Mouse (Mus musculus): ENCODE measurements around the gene Flot2. TPM values are rescaled to one million over a fixed set of nuclear protein-coding genes. Genes with fewer than 3 reads are reported as not detected.

Flot2 gene
- total and polyA plus RNA-seq, 2 experiments from 2014 or later: 77.1 to 105 TPM

DNA sequence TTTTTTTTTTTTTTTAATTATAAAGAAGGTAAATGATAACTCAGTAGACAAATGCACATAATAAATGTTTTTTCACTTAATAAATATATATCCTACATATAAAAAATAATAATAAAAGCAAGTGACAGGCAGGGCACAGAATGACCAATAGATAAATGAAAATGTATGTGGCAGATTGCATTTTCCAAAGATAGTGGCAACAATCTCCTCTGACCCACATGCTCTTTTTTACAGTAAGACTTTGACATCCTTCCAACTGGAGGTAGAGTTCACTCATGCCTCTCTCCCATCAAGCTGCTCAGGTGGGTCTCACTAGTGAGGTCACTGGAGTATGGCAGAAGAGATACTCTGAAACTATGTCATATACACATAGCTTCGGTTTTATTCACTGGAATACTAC is 24.8 kb downstream of the Flot2 start:
- Histone ChIP-seq H3K4me3 (ENCODE audit: low read depth, low read length) (no peak overlapping the region), H3K4me2 (ENCODE audit: low read depth) (no peak overlapping the region), H3K27me3 (ENCODE audit: insufficient read depth, low read length) (no peaks in the 10 kb centered on the region), H3K36me3 (ENCODE audit: insufficient read depth) (peaks cover 27% of the 10 kb centered on the region), H3K27ac (ENCODE audit: low read depth, low read length) (no peak overlapping the region), H3K9me3 (ENCODE audit: low read length) (no peaks in the 10 kb centered on the region), H3K4me1 (ENCODE audit: insufficient read depth) (no peaks in the 10 kb centered on the region), H3K9ac (no peak overlapping the region)
- DNase-seq (no peak), ATAC-seq (no peak)
- WGBS: 95% methylated on average over 1 of the region's 1 CpGs
- TF ChIP-seq CTCF (IDR thresholded peaks at IDR 0.05; ENCODE audit: low read depth): no peak

GRCm38 (mm10) chr11:78065906-78066305 is 28.2 kb downstream of the Flot2 start:
- ATAC-seq: no peak
- no peaks in the 10 kb centered on the region for H3K4me1 ChIP-seq (ENCODE audit: insufficient read depth)
- TF ChIP-seq CTCF (IDR thresholded peaks at IDR 0.05; ENCODE audit: low read depth): no peak

DNA sequence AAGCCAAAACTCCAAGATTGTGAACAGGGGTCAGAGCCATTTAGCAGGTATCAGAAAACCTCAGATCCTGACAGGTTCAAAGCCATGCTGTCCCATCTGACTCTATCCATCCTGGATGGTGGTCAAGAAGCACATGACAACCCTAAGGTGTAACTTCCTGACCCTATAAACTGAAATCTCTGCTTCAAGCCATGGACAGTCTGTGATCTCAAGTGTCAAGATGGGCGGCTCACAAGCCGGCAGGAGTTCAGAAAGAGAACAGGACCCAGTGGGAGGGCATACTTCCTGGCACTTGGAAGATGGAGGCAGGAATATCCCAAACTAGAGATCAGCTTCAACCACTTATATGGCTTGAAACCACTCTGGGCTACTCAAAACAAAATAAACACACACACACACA is 28.9 kb downstream of the Flot2 start:
- Histone ChIP-seq H3K36me3 (ENCODE audit: insufficient read depth) (no peaks in the 10 kb centered on the region), H3K27ac (ENCODE audit: low read depth, low read length) (no peak overlapping the region), H3K4me3 (ENCODE audit: low read depth, low read length) (no peak overlapping the region), H3K4me2 (ENCODE audit: low read depth) (no peak overlapping the region), H3K4me1 (ENCODE audit: insufficient read depth) (no peaks in the 10 kb centered on the region), H3K9ac (no peak overlapping the region), H3K27me3 (ENCODE audit: insufficient read depth, low read length) (no peaks in the 10 kb centered on the region), H3K9me3 (ENCODE audit: low read length) (no peaks in the 10 kb centered on the region)
- DNase-seq (no peak), ATAC-seq (no peak)
- WGBS: 62% methylated on average over 2 of the region's 2 CpGs
- TF ChIP-seq CTCF (IDR thresholded peaks at IDR 0.05; ENCODE audit: low read depth): no peak

More at GRCm38 (mm10) chr11:78065906-78066305, 28.2 kb downstream of the Flot2 start:
- Histone ChIP-seq H3K4me3 (ENCODE audit: low read depth, low read length) (no peak overlapping the region), H3K36me3 (ENCODE audit: insufficient read depth) (no peaks in the 10 kb centered on the region), H3K4me2 (ENCODE audit: low read depth) (no peak overlapping the region), H3K27ac (ENCODE audit: low read depth, low read length) (no peak overlapping the region), H3K9me3 (ENCODE audit: low read length) (no peaks in the 10 kb centered on the region), H3K9ac (no peak overlapping the region), H3K27me3 (ENCODE audit: insufficient read depth, low read length) (no peaks in the 10 kb centered on the region)
- DNase-seq: no peak
- WGBS: 57% methylated on average over 2 of the region's 2 CpGs

GRCm38 (mm10) chr11:78067566-78067965 is 29.8 kb downstream of the Flot2 start:
- Histone ChIP-seq H3K9ac (no peak overlapping the region), H3K4me3 (ENCODE audit: low read depth, low read length) (no peak overlapping the region), H3K36me3 (ENCODE audit: insufficient read depth) (peaks cover 4% of the 10 kb centered on the region), H3K4me2 (ENCODE audit: low read depth) (no peak overlapping the region), H3K27ac (ENCODE audit: low read depth, low read length) (no peak overlapping the region), H3K27me3 (ENCODE audit: insufficient read depth, low read length) (no peaks in the 10 kb centered on the region), H3K4me1 (ENCODE audit: insufficient read depth) (no peaks in the 10 kb centered on the region), H3K9me3 (ENCODE audit: low read length) (no peaks in the 10 kb centered on the region)
- TF ChIP-seq CTCF (IDR thresholded peaks at IDR 0.05; ENCODE audit: low read depth): no peak
- WGBS: 71% methylated on average over 5 of the region's 5 CpGs
- DNase-seq (no peak), ATAC-seq (no peak)

DNA sequence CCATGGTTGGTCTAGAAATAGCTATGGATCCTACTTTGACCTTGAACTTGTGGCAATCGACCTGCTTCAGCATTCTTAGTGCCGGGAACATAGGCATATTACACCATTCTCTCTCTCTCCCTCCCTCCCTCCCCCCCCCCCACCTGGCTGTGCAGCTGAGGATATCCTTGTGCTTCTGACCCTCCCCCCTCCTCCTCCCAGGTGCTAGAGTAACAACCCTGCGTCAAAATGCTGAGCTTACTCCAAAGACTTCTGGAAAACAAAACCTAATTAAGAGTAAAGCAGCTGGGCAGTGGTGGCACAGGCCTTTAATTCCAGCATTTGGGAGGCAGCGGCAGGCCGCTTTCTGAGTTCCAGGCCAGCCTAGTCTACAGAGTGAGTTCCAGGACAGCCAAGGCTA is 31.4 kb downstream of the Flot2 start:
- no peaks in the 10 kb centered on the region for H3K9me3 ChIP-seq (ENCODE audit: low read length)
- 81% methylated on average over 5 of the region's 5 CpGs for WGBS
- H3K36me3 ChIP-seq (ENCODE audit: insufficient read depth): peaks cover 15% of the 10 kb centered on the region
- no peak overlapping the region for H3K4me3 ChIP-seq (ENCODE audit: low read depth, low read length)
- ATAC-seq: no peak
- DNase-seq: no peak
- TF ChIP-seq CTCF (IDR thresholded peaks at IDR 0.05; ENCODE audit: low read depth): no peak
- H3K27ac ChIP-seq (ENCODE audit: low read depth, low read length): no peak overlapping the region
- no peak overlapping the region for H3K4me2 ChIP-seq (ENCODE audit: low read depth)
- no peaks in the 10 kb centered on the region for H3K4me1 ChIP-seq (ENCODE audit: insufficient read depth)
- H3K9ac ChIP-seq: no peak overlapping the region
- H3K27me3 ChIP-seq (ENCODE audit: insufficient read depth, low read length): no peaks in the 10 kb centered on the region

DNA sequence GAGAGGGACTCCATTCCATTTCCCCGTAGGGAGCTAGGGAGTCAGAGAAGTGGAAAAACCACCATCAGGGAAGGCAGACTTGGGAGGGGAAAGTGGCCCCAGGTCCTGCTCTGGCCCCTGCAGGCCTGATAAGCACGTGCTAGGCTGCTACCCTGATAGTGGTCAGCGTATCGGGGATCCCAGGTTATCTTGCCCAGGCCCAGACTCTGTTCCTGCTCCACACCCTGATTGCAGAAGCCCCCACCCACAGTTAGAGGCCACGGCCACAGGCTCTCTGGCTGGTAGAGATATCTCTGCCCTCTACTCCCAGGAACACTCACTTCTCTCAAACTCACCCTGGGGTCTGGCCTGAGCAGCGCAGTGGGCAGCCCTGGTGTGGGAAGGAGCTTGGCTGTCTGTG is 31.9 kb downstream of the Flot2 start:
- Histone ChIP-seq H3K27me3 (ENCODE audit: insufficient read depth, low read length) (no peaks in the 10 kb centered on the region), H3K27ac (ENCODE audit: low read depth, low read length) (no peak overlapping the region), H3K4me3 (ENCODE audit: low read depth, low read length) (no peak overlapping the region), H3K4me1 (ENCODE audit: insufficient read depth) (no peaks in the 10 kb centered on the region), H3K9ac (no peak overlapping the region), H3K4me2 (ENCODE audit: low read depth) (no peak overlapping the region), H3K36me3 (ENCODE audit: insufficient read depth) (peaks cover 20% of the 10 kb centered on the region), H3K9me3 (ENCODE audit: low read length) (no peaks in the 10 kb centered on the region)
- TF ChIP-seq CTCF (IDR thresholded peaks at IDR 0.05; ENCODE audit: low read depth): no peak
- ATAC-seq: no peak
- WGBS: 86% methylated on average over 6 of the region's 6 CpGs
- DNase-seq: no peak

DNA sequence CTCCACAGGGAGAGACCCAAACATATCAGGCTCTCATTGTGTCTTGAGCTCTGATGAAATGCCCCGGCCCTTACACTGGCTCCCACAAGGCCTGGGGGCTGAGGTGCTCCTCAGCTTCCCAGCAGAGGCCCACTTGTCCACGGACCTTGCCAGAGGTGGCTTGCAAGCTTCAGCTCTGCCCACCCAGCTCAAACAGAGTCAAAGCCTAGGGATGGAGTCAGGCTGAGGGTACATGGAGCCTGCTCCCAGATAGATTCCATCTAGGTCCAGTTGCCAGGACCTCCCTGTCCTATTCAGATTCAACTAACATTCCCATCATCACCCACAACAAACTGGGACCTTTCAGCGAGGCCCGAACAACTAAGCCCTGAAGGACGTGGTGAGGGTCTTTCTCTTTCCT is 34.2 kb downstream of the Flot2 start:
- Histone ChIP-seq H3K4me1 (ENCODE audit: insufficient read depth) (no peaks in the 10 kb centered on the region), H3K27ac (ENCODE audit: low read depth, low read length) (no peak overlapping the region), H3K27me3 (ENCODE audit: insufficient read depth, low read length) (no peaks in the 10 kb centered on the region), H3K9me3 (ENCODE audit: low read length) (no peaks in the 10 kb centered on the region), H3K4me2 (ENCODE audit: low read depth) (no peak overlapping the region), H3K36me3 (ENCODE audit: insufficient read depth) (peaks cover 38% of the 10 kb centered on the region), H3K4me3 (ENCODE audit: low read depth, low read length) (no peak overlapping the region), H3K9ac (no peak overlapping the region)
- TF ChIP-seq CTCF (IDR thresholded peaks at IDR 0.05; ENCODE audit: low read depth): no peak
- DNase-seq: no peak
- no peak for ATAC-seq
- 80% methylated on average over 5 of the region's 5 CpGs for WGBS

Data from forebrain, postnatal 0 days (tissue).